Mouse (Mus musculus) gastrocnemius, adult 2 months (tissue): ENCODE results near the gene Efna4. TPM values are rescaled to one million over a fixed set of nuclear protein-coding genes. Genes with fewer than 3 reads are reported as not detected.

ENCODE experiments used
- DNase-seq: peaks from one replicate; pipeline ENCODE4 v3.0.0; 2022
- H3K27ac ChIP-seq: fragments of 200-600 bp; 2 replicates; pipeline ENCODE4 v1.8.1; 2022; ENCODE audit warnings: mild to moderate bottlenecking
- H3K4me3 ChIP-seq: fragments of 200-600 bp; 2 replicates; pipeline ENCODE4 v1.8.1; 2022; ENCODE audit warnings: mild to moderate bottlenecking, moderate library complexity
- CTCF ChIP-seq: fragments of 200-600 bp; IDR thresholded peaks from 2 replicates; pipeline ENCODE4 v1.8.1; 2022; ENCODE audit warnings: antibody characterized with exemption, mild to moderate bottlenecking, moderate library complexity
- intact Hi-C: fragments of 180-260 bp; cut with DNase I; formaldehyde crosslinking; loops from one replicate; pipeline ENCODE4 v1.15.1; 2025
- total RNA-seq, 2 experiments: library from RNA; stranded (reverse); gene quantifications; 2 replicates each; pipeline ENCODE4 v1.2.3; 2021

Efna4 gene
- total RNA-seq, 2 experiments from 2014 or later: 0.15 to 0.20 TPM

GRCm38 (mm10) chr3:89321183-89322130, 16.4 kb downstream of the Efna4 start:
- H3K27ac ChIP-seq: no peak overlapping the region
- H3K4me3 ChIP-seq: peak overlapping the region; percentile 73
- TF ChIP-seq CTCF: no peak
- intact Hi-C loops: no loop called here
- peak; percentile 37 for DNase-seq

- DNase-seq: no peak
- H3K27ac ChIP-seq: no peak overlapping the region
- intact Hi-C loops: no loop called here
- no peak for TF ChIP-seq CTCF
- peak overlapping the region; percentile 73 for H3K4me3 ChIP-seq
Observed at GRCm38 (mm10) chr3:89320581-89321182, 17.1 kb downstream of the Efna4 start.

DNA sequence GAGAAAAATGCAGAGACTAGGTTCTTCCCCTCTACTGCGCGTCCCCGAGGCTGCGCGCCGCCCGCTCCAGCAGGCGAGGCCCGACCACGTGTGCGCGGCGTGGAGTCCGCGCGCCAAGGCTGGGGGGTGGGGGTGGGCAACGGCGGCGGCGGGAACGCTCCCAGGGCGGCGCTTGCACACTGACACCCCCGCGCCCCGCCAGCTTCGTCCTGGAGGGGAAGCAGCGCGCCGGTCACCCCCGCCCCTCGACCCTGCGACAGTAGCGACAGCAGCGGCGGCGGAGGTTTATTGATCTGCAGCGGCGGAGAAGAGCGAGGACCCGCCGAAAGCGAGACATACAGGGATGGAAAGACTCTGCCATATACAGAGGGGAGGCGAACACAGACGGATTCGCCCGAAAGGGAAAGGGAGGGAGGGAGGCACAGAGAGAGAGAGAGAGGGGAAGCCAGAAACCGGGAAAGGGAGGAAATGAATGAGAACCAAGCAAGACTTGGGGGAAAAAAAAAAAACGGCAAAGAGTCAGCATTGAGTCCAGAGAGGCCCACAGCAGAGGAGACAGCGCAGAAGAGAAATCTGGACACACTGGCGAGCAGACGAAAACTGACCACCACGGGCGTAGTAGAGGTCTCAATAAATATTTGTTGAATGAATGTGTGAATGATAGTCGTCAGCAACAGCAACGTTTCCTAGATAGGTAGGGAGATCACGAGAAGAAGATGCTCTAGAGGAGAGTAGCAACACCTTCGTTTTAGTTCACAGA, 18.1 kb downstream of the Efna4 start:
- no peak for DNase-seq
- TF ChIP-seq CTCF: no peak
- Histone ChIP-seq H3K4me3 (peak overlapping the region; percentile 60), H3K27ac (no peak overlapping the region)
- intact Hi-C loops: no loop called here

- DNase-seq: no peak
- H3K4me3 ChIP-seq: peak overlapping the region; percentile 60
- TF ChIP-seq CTCF: no peak
- H3K27ac ChIP-seq: no peak overlapping the region
- intact Hi-C loops: no loop called here
Observed at GRCm38 (mm10) chr3:89318971-89319590, 18.7 kb downstream of the Efna4 start.

DNA sequence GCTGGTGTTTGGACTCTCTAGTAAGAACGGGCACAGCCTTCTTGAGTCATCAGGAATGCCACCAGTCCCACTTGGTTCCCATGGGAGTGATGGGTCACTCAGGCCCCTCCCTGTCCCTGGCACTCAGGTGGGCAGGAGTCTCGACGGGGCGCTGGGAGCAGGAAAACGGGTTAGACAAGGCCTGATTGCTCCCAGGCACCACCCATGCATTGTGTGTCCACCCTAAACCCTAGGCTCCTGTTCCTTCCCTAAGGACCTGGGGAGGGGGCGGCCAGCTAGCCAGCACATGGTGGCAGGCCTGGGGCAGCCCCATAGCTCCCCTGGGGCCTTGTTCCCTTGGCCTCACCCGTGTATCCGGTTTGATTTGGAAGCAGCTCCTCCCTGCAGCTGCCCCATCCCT, 19.5 kb downstream of the Efna4 start:
- intact Hi-C loops: no loop called here
- H3K27ac ChIP-seq: no peak overlapping the region
- no peak for TF ChIP-seq CTCF
- DNase-seq: no peak
- H3K4me3 ChIP-seq: no peak overlapping the region

- intact Hi-C loops: loop anchor here (2.0 kb wide), 2 partner anchors 38 to 168 kb away; no protein-coding TSS in a partner anchor
Observed at GRCm38 (mm10) chr3:89317246-89317645, 20.6 kb downstream of the Efna4 start.

DNA sequence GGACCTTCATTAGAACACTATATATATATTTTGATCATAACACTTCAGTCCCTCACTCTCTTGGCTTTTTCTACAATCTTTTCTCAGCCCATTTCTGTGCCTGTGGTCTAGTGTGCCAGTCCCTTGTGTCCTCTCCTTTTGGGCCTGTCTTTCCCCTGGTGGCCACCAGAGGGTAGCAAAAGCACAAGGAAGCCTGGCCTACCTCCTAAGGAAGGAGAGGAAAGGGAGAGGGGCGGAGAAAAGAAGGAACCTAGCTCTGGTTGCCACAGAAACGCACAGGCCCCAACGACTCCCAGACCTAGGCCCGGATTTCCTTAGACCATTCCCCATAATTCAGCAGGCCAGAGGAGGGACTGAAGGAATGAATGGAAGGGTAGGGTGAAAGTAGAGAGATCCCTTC, 21.0 kb downstream of the Efna4 start:
- peak; percentile 97; the same call in 1 of the 2 replicates for TF ChIP-seq CTCF
- intact Hi-C loops: loop anchor here (2.0 kb wide), 2 partner anchors 38 to 168 kb away; no protein-coding TSS in a partner anchor
- peak; percentile 83 for DNase-seq
- Histone ChIP-seq H3K4me3 (peak overlapping the region; percentile 50), H3K27ac (no peak overlapping the region)

More at GRCm38 (mm10) chr3:89317246-89317645, 20.6 kb downstream of the Efna4 start:
- Histone ChIP-seq H3K4me3 (no peak overlapping the region), H3K27ac (no peak overlapping the region)
- no peak for DNase-seq
- TF ChIP-seq CTCF: no peak

- Histone ChIP-seq H3K4me3 (peak overlapping the region; percentile 50), H3K27ac (no peak overlapping the region)
- peak; percentile 37 for DNase-seq
- TF ChIP-seq CTCF: no peak
- intact Hi-C loops: loop anchor here (2.0 kb wide), 2 partner anchors 39 to 169 kb away; no protein-coding TSS in a partner anchor
Observed at GRCm38 (mm10) chr3:89315930-89316831, 21.6 kb downstream of the Efna4 start.

DNA sequence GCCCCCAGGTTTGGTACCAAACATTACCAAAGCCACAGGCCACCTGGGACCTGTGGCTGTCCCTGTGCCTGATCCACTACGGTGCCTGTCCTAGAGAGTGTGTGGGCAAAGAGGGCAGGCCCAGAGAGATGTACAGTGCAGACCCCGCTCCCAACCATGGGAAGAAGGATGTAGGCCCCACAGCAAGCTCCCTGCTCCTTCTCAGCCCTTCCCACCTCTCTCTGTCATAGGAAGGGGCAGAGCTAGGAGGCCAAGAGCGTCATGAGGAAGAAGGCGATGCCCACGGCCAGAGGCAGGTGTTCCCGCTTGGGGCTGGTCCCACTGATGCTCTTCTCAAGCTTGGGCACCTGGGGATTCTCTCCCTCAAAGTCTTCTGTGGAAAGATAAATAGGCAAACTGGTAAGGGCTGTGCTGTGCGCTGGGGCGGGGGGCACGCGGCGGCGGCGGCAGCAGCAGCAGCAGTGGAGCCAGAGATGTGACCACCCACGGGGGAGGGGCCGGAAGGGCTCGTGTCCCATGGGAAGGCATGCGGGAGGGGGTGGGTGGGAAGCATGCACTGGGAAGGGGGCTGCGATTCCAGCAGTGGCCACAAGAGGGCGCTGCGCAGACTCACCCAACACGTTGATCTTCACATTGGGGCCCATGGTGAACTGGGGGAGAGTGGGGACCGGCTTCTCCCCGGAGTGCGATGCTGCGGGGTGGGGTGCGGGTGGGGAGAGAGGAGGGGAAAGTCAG, 22.5 kb downstream of the Efna4 start:
- TF ChIP-seq CTCF: peak; percentile 98
- intact Hi-C loops: no loop called here
- DNase-seq: peak; percentile 83
- H3K4me3 ChIP-seq: peak overlapping the region; percentile 50
- H3K27ac ChIP-seq: peak overlapping the region; percentile 38

DNA sequence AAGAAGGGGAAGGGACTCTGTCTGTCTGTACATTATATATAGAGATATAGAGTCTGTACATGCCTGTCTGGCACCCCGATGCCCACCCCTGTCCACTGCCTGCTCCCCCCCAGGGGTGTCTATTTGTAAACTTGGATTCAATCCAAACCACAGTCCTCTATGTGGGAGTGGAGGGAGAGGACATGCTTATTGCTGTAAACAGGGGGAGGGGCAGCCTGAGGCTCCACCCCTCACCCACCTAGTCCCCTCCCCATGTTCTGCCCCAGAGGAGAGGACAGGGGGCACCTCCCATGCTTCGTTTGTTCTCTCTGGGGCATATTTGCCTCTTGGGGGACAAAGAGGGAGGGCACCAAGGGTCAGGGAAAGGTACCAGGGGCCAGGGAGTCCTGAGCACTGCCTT, 23.0 kb downstream of the Efna4 start:
- H3K4me3 ChIP-seq: no peak overlapping the region
- intact Hi-C loops: no loop called here
- no peak for TF ChIP-seq CTCF
- no peak for DNase-seq
- peak overlapping the region; percentile 38 for H3K27ac ChIP-seq
